In genomic region chr1:7398678-7399218, GRCm38 (mm10) we compare ENCODE assay signal across 8 mouse cellular contexts.
A peak's percentile ranks its signal among the peaks of the same experiment; 100 is the strongest.
DNase-seq lines count a peak whose midpoint lies in the region; ATAC-seq and TF ChIP-seq lines count a peak whose summit lies in the region.

No protein-coding gene starts in this region.

- H3K4me2 ChIP-seq in lung, postnatal 0 days (replicated peaks; ENCODE audit: low read depth, low read length) = peak overlapping the region; percentile 85
- peak overlapping the region; percentile 56 for H3K4me2 ChIP-seq in hindbrain, postnatal 0 days (ENCODE audit: low read depth, low read length)
- peak overlapping the region; percentile 59 for H3K4me2 ChIP-seq in neural tube, embryonic 13.5 days

- no peak overlapping the region for H3K27ac ChIP-seq in lung, postnatal 0 days (ENCODE audit: low read length)
- H3K27ac ChIP-seq in hindbrain, postnatal 0 days = peak overlapping the region; percentile 75
- H3K27ac ChIP-seq in neural tube, embryonic 13.5 days (replicated peaks) = peak overlapping the region; percentile 85

- ATAC-seq in lung, postnatal 0 days = no peak
- no peak for ATAC-seq in hindbrain, postnatal 0 days
- no peak for ATAC-seq in neural tube, embryonic 13.5 days (ENCODE audit: low read depth)

- H3K9me3 ChIP-seq in lung, postnatal 0 days (ENCODE audit: low read length) = no peaks in the 10 kb centered on the region
- H3K9me3 ChIP-seq in hindbrain, postnatal 0 days (ENCODE audit: low read length) = no peaks in the 10 kb centered on the region
- H3K9me3 ChIP-seq in neural tube, embryonic 13.5 days = no peaks in the 10 kb centered on the region

- peak; percentile 5 to 24 for DNase-seq in adrenal gland, adult (ENCODE audit: inconsistent age in 2 of 2, low spot score in 1 of 2)
- no peak for DNase-seq in adrenal gland, postnatal 14 days
- no peak for DNase-seq in lung, postnatal 0 days (ENCODE audit: low spot score)
- no peak for DNase-seq in lung, postnatal 36 days
- DNase-seq in hindbrain, postnatal 0 days (ENCODE audit: low spot score) = no peak
- no peak for DNase-seq in frontal cortex, postnatal 36 days (ENCODE audit: low spot score in 2 of 2)
- no peak for DNase-seq in testis, postnatal 10 days (ENCODE audit: low spot score)

- H3K9ac ChIP-seq in lung, postnatal 0 days (replicated peaks; ENCODE audit: low read depth) = peak overlapping the region; percentile 43; the same call in 1 of the 2 replicates
- peak overlapping the region; percentile 45 for H3K9ac ChIP-seq in hindbrain, postnatal 0 days (replicated peaks; ENCODE audit: low read length)
- H3K9ac ChIP-seq in neural tube, embryonic 13.5 days = peak overlapping the region; percentile 73

- no peaks in the 10 kb centered on the region for H3K36me3 ChIP-seq in lung, postnatal 0 days (ENCODE audit: insufficient read depth, low read length)
- H3K36me3 ChIP-seq in hindbrain, postnatal 0 days (ENCODE audit: insufficient read depth, low read length) = no peaks in the 10 kb centered on the region
- no peaks in the 10 kb centered on the region for H3K36me3 ChIP-seq in neural tube, embryonic 13.5 days

- H3K4me3 ChIP-seq in lung, postnatal 0 days (ENCODE audit: low read depth, low read length) = peak overlapping the region; percentile 69
- peak overlapping the region; percentile 79 for H3K4me3 ChIP-seq in hindbrain, postnatal 0 days (ENCODE audit: low read length)
- H3K4me3 ChIP-seq in neural tube, embryonic 13.5 days = peak overlapping the region; percentile 60

- TF ChIP-seq EP300 in lung, postnatal 0 days (IDR thresholded peaks at IDR 0.05) = no peak

- H3K4me1 ChIP-seq in lung, postnatal 0 days (ENCODE audit: insufficient read depth, low read depth, low read length) = no peaks in the 10 kb centered on the region
- no peaks in the 10 kb centered on the region for H3K4me1 ChIP-seq in hindbrain, postnatal 0 days (ENCODE audit: insufficient read depth, low read length)
- H3K4me1 ChIP-seq in neural tube, embryonic 13.5 days (replicated peaks) = no peaks in the 10 kb centered on the region

- no peaks in the 10 kb centered on the region for H3K27me3 ChIP-seq in lung, postnatal 0 days (replicated peaks; ENCODE audit: insufficient read depth, low read length)
- H3K27me3 ChIP-seq in hindbrain, postnatal 0 days (ENCODE audit: insufficient read depth, low read length) = no peaks in the 10 kb centered on the region
- no peaks in the 10 kb centered on the region for H3K27me3 ChIP-seq in neural tube, embryonic 13.5 days

- TF ChIP-seq CTCF in lung, postnatal 0 days (IDR thresholded peaks at IDR 0.05) = no peak
- TF ChIP-seq CTCF in hindbrain, postnatal 0 days (IDR thresholded peaks at IDR 0.05; ENCODE audit: low read depth) = no peak

- WGBS in lung, postnatal 0 days = 43% methylated on average over 14 of the region's 14 CpGs
- 50% methylated on average over 14 of the region's 14 CpGs for WGBS in hindbrain, postnatal 0 days
- 51% methylated on average over 14 of the region's 14 CpGs for WGBS in neural tube, embryonic 13.5 days

Comparison
In these comparisons a context has a peak if more than half of its experiments do, and no peak if none do; other contexts are left out.
1. DNase-seq: peak in adrenal gland, adult (2 of 2); none in adrenal gland, postnatal 14 days (single experiment), lung, postnatal 0 days (single experiment), lung, postnatal 36 days (single experiment), hindbrain, postnatal 0 days (single experiment), frontal cortex, postnatal 36 days (0 of 2) and testis, postnatal 10 days (single experiment).
2. Peak in every context shown above with its lines, with median percentiles within 50 percentile points of each other: H3K4me2 ChIP-seq, H3K4me3 ChIP-seq and H3K9ac ChIP-seq.